Mouse (Mus musculus) heart, adult 18-20 months (tissue): ENCODE data around the gene Cxcr4. TPM values are rescaled to one million over a fixed set of nuclear protein-coding genes. Genes with fewer than 3 reads are reported as not detected.
"Not testable (repeated sequence)": the region's sequence is repeated elsewhere in the genome, so short reads cannot be mapped to it uniquely, and the experiment has no call there.

Source experiments
- DNase-seq, 2 experiments: peaks; one replicate each; pipeline ENCODE4 v3.0.0; 2021 to 2022; ENCODE audit warnings: mixed read lengths in 1 of 2
- total RNA-seq, 2 experiments: library from RNA; stranded (reverse); gene quantifications; 2 replicates each; pipeline ENCODE4 v1.2.3; 2021

The Cxcr4 gene
- total RNA-seq, 2 experiments from 2014 or later = 8.9 to 14.7 TPM

DNA sequence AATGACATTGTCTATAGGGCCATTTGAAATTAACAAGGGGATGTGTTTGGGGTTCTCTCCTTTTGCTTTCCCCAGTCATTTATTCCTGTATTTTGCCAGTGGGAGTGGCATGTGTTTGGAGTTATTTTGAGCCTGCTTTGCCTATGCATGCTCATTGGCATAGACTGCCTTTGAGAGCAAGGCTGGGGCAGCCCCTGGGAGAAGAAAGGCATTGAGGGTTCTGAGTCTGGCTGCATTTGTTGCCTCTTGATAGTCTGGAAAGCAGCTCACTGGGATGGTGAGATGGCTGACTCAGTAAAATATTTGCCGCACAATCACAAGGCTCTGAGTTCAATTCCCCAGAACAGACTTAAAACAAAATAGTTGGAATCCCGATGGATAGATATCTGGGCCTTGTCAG, 8.5 kb upstream of the Cxcr4 start:
- DNase-seq = no peak

DNA sequence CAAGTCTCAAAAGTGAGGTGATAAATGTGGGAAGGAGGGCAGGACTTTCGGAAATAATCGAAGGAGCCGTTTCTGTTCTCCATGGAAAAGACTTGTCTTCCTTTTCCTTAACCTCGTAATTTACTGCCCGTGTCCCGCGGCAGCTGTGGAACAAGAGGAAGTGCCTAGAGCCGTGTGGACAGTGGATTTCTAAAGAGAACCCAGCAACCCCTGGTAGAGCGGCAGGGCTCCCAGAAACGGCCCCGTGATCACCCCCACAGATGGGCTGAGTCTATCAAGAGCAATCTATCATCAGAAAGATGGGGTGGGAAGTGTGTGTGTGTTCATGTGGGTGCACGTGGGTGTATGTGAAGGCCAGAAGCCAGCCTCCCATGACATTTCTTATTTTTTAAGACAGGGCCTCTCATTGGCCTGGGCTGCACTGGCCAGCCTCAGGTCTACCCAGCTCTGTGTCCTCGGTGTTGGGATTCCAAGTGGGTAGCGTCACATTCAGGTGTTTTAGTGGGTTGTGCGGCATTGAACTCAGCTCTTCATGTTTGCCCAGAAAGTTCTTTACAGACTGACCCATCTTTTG, 5.2 kb upstream of the Cxcr4 start:
- no peak for DNase-seq

DNA sequence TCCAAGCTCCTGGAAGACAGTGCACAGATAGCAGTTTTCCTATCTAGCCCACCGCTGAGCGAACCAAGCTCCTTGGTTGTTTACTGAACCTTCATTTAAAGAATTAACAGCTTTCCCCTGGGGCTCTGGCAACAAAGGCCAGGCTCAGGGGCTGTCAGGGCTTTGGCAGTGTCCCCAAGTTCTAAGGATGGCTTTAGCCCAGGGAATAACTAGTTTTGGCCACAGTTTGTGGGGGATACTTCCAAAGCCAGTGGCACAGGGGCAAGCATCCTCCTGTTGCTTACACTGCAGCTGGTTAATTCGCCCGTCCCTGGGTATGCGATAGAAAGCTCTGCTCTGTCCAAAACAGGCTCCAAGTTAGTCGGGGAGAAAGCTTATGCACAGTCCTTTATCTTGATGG, 3.4 kb upstream of the Cxcr4 start:
- no peak for DNase-seq

DNA sequence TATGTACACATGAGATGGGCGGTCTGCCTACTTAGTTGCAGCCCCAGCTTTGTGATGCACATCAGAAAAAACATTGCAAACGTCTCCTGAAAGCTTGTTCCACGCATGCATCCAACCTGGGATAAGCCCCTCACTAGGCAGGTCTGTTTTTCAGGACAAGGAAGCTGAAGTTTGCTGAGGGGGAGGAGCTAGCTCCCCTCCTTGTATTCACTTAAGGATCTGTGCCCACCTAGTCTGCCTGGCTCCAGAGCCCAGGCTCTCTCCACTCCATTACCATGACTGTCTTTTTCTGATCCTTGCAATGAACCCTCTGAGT, 3.0 kb upstream of the Cxcr4 start:
- DNase-seq = no peak

DNA sequence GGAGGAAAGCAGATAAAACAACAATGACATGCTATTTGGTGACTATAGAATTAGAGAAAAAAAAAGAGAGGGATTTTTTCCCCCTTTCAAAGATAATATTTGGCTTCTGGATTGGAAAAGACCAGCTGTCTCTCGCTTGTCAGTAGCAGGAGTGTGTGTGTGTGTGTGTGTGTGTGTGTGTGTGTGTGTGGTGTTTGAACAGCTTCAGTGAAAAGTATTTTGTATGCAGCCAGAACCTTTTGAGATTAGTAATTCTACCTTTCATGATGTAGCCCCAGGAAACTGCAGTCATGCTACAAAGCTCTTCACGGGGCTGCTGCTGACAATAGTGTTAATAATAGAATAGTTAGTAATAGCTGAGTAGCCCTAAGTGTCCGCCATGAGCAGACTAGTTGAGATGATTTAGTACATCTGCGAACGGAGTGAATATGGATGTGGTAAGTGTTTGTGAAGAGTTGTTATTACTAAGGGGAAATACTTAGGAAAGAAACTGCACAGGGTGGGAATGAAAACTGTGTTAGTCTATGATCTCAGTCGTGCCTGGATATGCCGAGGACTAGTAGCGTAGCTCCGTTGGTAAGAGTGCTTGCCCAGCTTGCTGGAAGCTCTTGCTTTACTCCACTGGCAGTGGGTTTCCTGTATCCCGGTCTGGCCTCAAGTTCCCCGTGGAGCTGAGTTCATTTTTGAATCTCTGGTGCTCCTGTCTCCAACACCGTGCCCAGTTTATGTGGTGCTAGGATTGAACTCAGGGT, 2.4 kb upstream of the Cxcr4 start:
- no peak for DNase-seq

DNA sequence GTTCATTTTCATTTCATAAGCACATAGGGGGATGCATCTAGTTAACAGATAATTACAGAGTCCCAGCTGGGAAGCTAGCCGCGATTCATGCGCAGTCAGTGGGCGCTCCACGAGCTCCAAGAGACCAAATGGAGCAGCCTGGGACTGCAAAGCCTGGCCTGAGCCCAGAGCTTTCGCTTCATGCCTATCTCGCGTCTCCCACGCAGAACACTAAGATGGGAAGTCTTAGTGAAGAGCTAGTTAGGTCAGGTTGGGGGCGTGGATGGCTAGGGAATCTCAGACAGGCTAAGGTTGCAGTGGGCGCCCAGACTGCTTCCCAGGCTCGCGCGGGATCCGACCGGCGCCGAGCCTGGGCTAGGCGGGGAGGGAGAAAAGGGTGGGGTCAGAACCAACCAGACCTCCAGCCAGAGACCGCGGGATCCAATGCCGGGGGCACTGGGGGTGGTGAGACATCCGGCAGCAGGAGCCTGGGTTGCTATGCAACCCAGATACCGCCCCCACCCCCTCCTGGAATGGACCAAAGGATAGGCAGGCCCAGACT, 938 bp upstream of the Cxcr4 start:
- peak; percentile 55 to 65 for DNase-seq

DNA sequence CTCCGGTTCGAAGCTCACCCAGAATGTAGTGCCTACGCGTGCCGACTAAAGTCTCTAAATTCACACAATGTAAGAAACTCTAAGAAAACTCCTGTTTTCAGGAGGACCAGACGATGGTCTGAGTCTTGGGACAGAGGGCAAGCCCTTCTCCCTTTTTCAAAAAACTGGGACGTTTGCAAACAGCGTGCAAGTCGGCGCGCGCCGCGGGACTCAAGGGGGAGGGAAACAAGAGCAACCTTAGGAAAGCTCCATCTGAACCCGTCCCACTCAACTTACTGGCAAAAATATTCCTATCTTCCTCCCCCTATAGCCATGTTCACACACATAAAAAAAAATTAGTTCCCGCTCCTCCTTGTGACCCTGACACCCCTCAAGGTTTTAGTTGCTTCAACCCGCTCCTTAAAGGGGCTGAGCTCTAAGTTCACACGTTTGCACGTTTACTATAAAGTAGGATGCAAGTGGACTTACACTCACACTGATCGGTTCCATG, 327 bp downstream of the Cxcr4 start:
- DNase-seq = no peak

DNA sequence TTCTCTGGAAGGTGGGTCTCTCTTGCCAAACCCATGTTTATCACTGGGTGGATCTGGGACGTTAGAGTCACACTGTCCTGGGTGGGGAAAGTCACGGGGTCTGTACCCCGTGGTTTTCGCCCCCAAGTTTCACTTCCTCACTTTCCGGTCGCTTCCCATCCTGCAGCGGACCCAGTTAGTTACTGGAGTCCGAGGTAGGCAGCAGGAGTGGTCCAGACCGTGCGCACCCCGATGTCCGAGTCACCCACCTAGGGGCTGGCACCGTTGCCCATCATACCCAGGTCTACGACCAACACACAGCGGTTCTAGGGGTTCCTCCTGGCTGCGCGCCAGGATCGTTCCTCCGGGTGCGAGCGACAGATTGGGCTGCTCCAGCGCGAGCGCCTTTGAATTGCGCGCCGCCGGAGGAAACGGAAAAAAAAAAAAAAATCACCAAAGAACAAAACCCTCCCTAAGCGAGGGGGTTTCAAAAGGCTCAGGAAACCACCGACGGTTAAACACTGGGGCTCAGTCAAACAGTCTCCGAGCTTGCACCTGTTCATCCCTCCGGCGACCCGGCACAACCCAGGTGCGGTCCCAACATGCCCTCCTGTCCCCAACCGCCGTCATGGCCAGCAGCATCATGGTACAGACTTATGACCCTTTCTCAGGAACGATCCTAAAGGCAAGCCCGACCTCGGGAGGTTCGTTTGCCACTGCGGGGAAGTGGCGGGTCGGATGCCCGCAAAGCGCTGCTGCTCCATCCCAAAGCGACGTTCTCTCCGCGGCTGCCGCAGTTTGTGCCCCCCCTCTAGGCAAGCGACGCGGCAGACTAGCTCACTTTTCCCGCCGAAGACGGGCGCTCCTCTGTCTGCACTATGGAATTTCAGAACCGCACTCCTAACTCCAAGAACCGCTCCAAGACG, 1.0 kb downstream of the Cxcr4 start:
- peak; percentile 65 to 75 for DNase-seq

DNA sequence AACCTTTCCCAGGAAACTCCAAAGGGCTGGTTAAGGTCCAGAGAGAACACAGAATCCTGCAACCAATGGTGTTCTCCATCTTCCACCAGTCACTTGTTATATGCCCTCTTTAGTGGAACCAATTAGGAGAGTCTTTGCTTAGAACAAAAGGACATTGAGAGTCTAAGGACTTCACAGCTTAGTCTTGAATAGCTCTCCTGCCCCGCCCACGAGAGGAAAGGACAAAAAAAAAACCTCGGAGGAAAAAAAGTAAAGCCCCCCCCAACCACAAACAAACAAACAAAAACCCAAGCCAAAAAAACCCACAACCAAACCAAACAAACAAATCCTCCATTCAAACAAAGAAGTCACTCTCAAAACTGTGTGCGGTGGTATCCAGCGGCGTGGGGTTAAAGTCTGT, 2.1 kb downstream of the Cxcr4 start:
- no peak for DNase-seq

DNA sequence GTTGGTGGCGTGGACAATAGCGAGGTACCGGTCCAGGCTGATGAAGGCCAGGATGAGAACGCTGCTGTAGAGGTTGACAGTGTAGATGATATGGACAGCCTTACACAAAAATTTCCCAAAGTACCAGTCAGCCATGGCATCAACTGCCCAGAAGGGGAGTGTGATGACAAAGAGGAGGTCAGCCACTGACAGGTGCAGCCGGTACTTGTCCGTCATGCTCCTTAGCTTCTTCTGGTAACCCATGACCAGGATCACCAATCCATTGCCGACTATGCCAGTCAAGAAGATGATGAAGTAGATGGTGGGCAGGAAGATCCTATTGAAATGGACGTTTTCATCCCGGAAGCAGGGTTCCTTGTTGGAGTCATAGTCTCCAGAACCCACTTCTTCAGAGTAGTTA, 2.6 kb downstream of the Cxcr4 start:
- DNase-seq = no peak

DNA sequence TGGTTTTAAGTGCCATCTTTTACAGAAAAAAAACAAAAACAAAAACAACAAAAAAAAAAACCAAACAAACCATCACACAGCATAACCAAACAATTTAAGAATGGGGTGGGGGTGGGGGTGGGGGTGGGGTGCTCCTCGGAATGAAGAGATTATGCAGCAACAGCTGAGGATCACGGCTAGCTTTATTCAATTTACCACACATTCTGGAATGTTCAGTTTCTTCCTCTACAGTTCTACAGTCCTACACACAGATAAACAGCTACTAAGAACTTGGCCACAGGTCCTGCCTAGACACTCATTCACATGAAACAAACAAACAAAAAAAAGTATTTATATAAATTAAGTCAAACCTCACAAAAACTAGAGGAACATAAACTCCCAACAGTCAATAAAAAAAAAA, 3.8 kb downstream of the Cxcr4 start:
- no peak for DNase-seq

DNA sequence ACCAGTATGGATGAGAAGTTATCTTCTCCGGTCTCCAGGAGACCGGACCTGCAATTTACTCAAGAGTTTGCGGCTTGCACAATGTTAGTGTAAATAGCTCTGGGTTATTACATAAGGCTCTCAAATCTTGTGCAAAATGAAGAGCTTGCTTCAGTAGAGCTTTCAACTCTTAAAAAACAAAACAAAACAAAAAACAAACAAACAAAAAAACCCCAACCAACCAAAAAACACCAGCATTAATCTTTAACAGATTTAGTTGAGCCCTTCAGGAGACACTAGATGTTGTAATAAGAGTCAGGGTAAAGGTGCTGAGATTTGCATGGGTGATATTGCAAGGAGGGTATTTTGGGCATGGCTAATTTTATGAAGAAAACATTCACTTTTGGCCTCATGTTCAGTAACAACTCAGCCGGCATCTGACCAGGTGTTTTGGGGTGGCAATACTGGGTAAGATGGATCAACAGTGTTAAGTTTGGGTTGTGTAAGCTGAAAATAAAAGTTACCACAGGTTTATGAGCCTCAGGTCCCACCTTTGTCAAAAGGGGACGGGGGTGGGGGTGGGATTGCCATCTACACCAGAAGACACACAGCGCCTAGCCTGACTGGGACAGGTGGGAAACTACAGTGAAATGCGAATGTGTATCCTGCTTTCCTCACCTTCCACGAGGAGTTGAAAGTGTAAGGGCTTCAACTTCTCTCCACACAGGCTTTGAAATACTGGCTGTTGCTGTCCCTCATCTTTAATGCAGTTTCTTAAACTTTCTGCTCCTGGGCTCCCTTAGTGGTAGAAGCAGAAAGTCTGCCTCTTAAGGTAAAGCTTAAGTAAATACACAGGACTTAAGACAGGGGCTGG, 4.9 kb downstream of the Cxcr4 start:
- DNase-seq = no peak

DNA sequence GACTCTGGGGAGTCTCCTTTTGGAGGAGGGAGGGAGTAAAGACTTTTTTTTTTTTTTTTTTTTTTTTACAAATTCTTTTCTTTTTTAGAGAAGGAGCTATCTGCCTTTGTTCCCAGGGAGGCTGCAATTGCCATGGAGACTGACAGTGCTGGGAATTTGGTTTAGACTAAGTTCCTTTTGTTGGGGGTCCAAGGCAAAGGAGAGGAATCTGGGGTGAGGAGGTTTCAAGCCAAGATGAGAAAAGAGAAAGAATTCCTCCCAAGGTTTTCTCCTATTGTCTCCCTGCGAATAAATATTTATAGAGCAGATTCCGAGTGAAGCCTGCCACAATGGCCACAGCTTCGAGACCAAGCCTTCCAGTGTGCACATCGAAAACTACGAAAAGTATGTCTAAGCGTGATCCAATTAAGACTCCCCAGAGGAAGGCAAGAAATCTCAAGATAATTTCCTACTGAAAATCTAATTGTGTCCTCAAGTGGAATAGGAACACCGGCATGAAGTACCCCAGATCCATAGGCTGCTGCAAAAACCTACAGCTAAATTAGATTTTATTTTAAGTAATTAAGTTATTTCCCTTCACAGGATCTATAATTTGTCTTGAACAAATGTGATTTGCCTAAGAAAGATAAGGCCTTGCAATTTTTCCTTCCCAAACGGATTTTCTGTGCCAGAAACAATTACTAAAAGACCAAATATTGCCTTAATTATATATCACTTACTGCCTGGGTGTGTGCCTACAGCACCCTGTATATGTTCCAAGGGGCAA, 5.7 kb downstream of the Cxcr4 start:
- no peak for DNase-seq

DNA sequence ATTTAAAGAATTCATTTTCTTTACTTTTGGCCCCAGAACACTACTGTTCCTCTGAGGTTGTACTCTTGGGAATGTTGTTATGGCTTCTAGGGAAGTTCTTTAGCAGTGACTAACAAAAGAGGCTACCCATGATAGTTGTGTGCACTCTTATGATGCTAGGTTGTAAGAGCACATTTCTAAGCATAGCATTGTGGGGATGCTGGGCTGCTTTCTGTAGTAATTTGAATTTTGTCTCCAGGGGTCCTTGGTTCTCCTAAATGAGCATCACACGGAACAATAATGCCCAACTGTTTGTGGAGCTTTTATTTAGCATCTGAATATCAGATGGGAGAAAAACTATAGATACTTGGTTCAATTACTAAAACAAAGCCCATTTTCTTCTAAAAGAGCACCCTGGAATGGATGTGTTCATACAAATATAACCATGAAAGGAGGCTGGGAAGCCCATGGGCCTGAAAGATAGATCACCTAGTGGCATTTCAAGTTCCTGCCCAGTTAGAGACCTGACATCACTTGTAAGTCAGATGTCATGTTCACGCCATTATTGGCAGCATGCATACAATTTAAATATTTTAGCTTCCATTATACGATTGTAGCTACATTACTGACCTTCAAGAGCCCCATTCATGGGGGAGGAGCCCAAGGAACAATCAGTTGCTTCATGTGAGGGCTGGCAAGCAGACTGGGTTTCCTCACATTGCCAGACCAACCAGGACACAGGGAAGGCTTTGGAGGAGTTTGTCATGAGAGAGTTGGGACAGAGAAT, 6.5 kb downstream of the Cxcr4 start:
- DNase-seq = no peak

DNA sequence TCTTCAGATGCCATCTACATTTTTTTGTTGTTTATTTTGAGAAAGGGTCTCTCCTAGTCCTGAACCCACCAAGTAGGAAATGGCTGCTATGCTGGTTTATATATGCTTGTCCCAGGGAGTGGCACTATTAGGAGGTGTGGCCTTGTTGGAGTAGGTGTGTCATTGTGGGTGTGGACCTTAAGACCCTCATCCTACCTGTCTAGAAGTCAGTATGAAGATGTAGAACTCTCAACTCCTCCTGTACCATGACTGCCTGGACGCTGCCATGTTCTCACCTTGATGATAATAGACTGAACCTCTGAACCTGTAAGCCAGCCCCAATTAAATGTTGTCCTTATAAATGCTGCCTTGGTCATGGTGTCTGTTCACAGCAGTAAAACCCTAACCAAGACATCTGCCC, 7.4 kb downstream of the Cxcr4 start:
- not testable (repeated sequence) for DNase-seq

DNA sequence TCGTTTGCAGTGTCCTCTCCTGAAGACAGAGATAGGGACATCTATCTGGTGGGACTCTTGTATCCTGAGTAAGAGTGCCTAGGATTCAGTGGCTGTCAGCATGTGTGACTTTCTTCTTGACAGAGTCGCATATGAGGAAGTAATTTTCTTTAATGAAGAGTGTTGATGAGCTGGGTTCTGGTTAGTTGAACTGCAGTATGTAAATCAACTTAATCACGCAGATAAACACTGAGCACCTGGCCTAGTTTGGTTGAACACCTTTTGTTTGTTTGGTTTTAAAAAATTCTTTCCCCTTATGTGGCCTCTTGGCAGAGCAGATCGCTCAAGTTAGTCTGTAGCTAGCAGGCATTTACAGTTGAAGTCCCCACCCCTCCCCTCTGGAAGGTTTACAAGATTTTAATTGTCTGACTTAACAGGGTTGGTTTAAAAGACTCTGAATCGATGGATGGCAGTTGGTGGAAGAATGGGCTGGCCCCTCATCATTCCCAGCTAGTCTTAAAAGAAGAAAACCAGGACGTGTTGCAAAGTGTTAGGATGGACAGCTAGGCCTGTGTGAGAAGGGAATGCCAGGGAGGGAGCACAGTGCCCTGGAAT, 8.7 kb downstream of the Cxcr4 start:
- no peak for DNase-seq

DNA sequence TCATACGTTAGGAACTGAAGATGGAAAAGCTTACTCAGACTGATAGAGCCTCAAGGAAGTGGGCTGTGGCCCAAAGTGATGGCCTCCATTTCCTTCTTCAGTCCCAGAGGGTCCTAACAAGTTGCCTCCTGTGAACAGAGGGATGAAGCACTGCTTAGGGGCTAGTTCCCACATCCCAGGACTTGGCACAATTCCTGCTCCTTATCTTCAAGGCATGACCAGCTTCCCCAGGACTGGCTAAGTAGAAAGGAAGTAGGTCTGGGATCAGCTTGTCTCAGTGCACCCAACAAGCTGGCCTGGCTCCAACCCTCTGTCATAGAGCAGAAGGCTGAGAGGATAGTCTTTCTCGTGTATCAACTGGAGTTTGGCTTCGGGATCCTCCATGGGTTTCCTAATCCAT, 11.8 kb downstream of the Cxcr4 start:
- peak; percentile 19 to 25 for DNase-seq

DNA sequence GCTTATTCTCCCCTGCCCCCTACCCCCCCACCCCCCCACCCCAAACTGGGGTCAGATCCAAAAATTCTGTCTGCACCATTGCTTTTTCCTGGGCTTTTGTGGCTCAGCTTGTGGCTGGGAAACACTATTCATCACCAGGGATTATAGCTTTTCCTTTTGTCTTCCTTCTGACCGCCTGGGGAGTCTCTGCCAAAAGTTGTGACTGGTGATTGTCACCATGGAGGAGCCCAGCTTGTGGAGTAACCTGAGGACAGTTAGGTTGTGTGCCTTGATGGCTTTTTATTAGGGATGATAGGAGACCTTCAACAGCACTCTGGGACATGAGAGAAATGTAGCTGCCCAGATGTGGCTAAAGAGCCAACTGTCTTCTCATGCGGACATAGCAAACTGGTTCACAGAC, 13.6 kb downstream of the Cxcr4 start:
- no peak for DNase-seq

DNA sequence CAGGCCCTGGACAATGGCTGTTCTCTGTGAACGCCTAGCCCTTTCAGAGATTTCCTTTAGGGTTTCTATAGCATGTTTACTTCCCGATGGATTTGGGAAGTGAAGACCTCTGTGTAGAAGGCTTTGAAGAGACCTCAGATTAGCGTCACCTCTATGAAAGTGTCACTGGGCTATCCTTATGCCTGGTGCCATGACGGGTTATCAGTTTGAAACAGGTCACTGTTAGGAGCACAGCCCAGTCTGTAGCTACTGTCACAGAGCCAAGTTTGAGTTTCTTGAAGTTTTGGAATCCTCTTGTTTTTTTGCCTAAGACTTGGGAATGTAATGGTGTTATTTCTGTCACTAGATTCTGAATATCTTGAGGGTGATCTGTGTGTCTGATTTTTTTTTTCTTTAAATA, 17.0 kb downstream of the Cxcr4 start:
- DNase-seq = no peak

DNA sequence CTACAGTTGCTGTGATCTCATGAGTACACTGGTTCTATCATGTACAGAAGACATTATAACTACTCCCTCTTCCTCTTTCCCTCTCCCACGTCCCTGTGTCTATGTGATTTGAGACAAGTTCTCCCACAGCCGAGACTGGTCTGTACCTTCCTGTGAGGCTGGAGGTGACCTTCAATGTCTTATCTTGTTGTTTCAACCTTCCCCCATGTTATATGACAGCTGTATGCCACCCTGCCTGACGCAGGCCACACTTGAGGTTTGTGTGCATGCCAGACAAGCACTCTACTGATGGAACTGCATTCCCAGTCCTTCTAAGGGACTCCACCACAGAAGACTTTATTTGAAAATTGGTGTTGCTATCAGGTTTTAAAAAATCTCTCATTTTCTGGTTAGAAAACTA, 21.1 kb downstream of the Cxcr4 start:
- no peak for DNase-seq
